Mouse (Mus musculus): ENCODE data around the gene Fbxo47. TPM values are rescaled to one million over a fixed set of nuclear protein-coding genes. Genes with fewer than 3 reads are reported as not detected.

Fbxo47 gene
- polyA plus RNA-seq, 1 experiment from 2014 or later, result 0.45 TPM

- no peaks in the 10 kb centered on the region for H3K27me3 ChIP-seq (ENCODE audit: insufficient read depth, low read length)
- peaks cover 99% of the 10 kb centered on the region for H3K4me1 ChIP-seq (ENCODE audit: insufficient read depth, low read length)
- ATAC-seq (ENCODE audit: low FRiP score, low TSS enrichment), result peak; percentile 46
- peak overlapping the region; percentile 90 for H3K27ac ChIP-seq (ENCODE audit: low read length)
- peak overlapping the region; percentile 41 for H3K9ac ChIP-seq (replicated peaks; ENCODE audit: low read length)
- H3K36me3 ChIP-seq (ENCODE audit: insufficient read depth, low read length), result peaks cover 34% of the 10 kb centered on the region
- peak overlapping the region; percentile 35 for H3K4me2 ChIP-seq (replicated peaks; ENCODE audit: low read depth, low read length)
- WGBS, result 44% methylated on average over 11 of the region's 13 CpGs
- H3K9me3 ChIP-seq (ENCODE audit: low read length), result no peaks in the 10 kb centered on the region
- H3K4me3 ChIP-seq (ENCODE audit: low read length), result 0 out of 2 replicates have a peak overlapping the region, but pooled peaks have one; percentile 2
Measured at GRCm38 (mm10) chr11:97811569-97812362, 72.2 kb downstream of the Fbxo47 start.

- Histone ChIP-seq H3K4me2 (replicated peaks; ENCODE audit: low read depth, low read length) (peak overlapping the region; percentile 30; the same call in 1 of the 2 replicates), H3K27ac (ENCODE audit: low read length) (peak overlapping the region; percentile 82), H3K9me3 (ENCODE audit: low read length) (no peaks in the 10 kb centered on the region), H3K4me1 (ENCODE audit: insufficient read depth, low read length) (peaks cover 100% of the 10 kb centered on the region), H3K9ac (replicated peaks; ENCODE audit: low read length) (no peak overlapping the region; the same call in 1 of the 2 replicates), H3K4me3 (ENCODE audit: low read length) (no peak overlapping the region), H3K36me3 (ENCODE audit: insufficient read depth, low read length) (peaks cover 28% of the 10 kb centered on the region; the same call in 1 of the 2 replicates), H3K27me3 (ENCODE audit: insufficient read depth, low read length) (no peaks in the 10 kb centered on the region)
- WGBS, result 55% methylated on average over 3 of the region's 3 CpGs
- no peak for ATAC-seq (ENCODE audit: low FRiP score, low TSS enrichment)
Measured at GRCm38 (mm10) chr11:97810970-97811369, 73.0 kb downstream of the Fbxo47 start.

- Histone ChIP-seq H3K4me1 (ENCODE audit: insufficient read depth, low read length) (peaks cover 100% of the 10 kb centered on the region), H3K9me3 (ENCODE audit: low read length) (no peaks in the 10 kb centered on the region), H3K36me3 (ENCODE audit: insufficient read depth, low read length) (0 out of 2 replicates have a peak, but pooled peaks cover 22% of the 10 kb centered on the region), H3K4me2 (replicated peaks; ENCODE audit: low read depth, low read length) (no peak overlapping the region), H3K27ac (ENCODE audit: low read length) (peak overlapping the region; percentile 82), H3K27me3 (ENCODE audit: insufficient read depth, low read length) (no peaks in the 10 kb centered on the region), H3K4me3 (ENCODE audit: low read length) (no peak overlapping the region), H3K9ac (replicated peaks; ENCODE audit: low read length) (no peak overlapping the region; the same call in 1 of the 2 replicates)
- no peak for ATAC-seq (ENCODE audit: low FRiP score, low TSS enrichment)
- 74% methylated on average over 7 of the region's 7 CpGs for WGBS
Measured at GRCm38 (mm10) chr11:97810356-97810755, 73.6 kb downstream of the Fbxo47 start.

GRCm38 (mm10) chr11:97809235-97810121 lies 74.5 kb downstream of the Fbxo47 start:
- Histone ChIP-seq H3K4me1 (ENCODE audit: insufficient read depth, low read length) (peaks cover 100% of the 10 kb centered on the region), H3K4me2 (replicated peaks; ENCODE audit: low read depth, low read length) (peak overlapping the region; percentile 23; the same call in 1 of the 2 replicates), H3K36me3 (ENCODE audit: insufficient read depth, low read length) (0 out of 2 replicates have a peak, but pooled peaks cover 18% of the 10 kb centered on the region), H3K4me3 (ENCODE audit: low read length) (no peak overlapping the region), H3K27me3 (ENCODE audit: insufficient read depth, low read length) (no peaks in the 10 kb centered on the region), H3K27ac (ENCODE audit: low read length) (peak overlapping the region; percentile 82), H3K9me3 (ENCODE audit: low read length) (no peaks in the 10 kb centered on the region), H3K9ac (replicated peaks; ENCODE audit: low read length) (peak overlapping the region; percentile 46; the same call in 1 of the 2 replicates)
- no peak for ATAC-seq (ENCODE audit: low FRiP score, low TSS enrichment)
- WGBS, result 63% methylated on average over 7 of the region's 7 CpGs

- peak overlapping the region; percentile 46; the same call in 1 of the 2 replicates for H3K9ac ChIP-seq (replicated peaks; ENCODE audit: low read length)
- no peak overlapping the region for H3K4me3 ChIP-seq (ENCODE audit: low read length)
- H3K4me2 ChIP-seq (replicated peaks; ENCODE audit: low read depth, low read length), result peak overlapping the region; percentile 23; the same call in 1 of the 2 replicates
- 44% methylated on average over 5 of the region's 5 CpGs for WGBS
- H3K27me3 ChIP-seq (ENCODE audit: insufficient read depth, low read length), result no peaks in the 10 kb centered on the region
- peaks cover 100% of the 10 kb centered on the region for H3K4me1 ChIP-seq (ENCODE audit: insufficient read depth, low read length)
- 0 out of 2 replicates have a peak, but pooled peaks cover 18% of the 10 kb centered on the region for H3K36me3 ChIP-seq (ENCODE audit: insufficient read depth, low read length)
- H3K27ac ChIP-seq (ENCODE audit: low read length), result peak overlapping the region; percentile 82
- 0 out of 2 replicates have a peak, but pooled peaks have one; percentile 16 for ATAC-seq (ENCODE audit: low FRiP score, low TSS enrichment)
- H3K9me3 ChIP-seq (ENCODE audit: low read length), result no peaks in the 10 kb centered on the region
Measured at GRCm38 (mm10) chr11:97808621-97809234, 75.2 kb downstream of the Fbxo47 start.

GRCm38 (mm10) chr11:97808093-97808492 lies 75.9 kb downstream of the Fbxo47 start:
- Histone ChIP-seq H3K27me3 (ENCODE audit: insufficient read depth, low read length) (no peaks in the 10 kb centered on the region), H3K4me3 (ENCODE audit: low read length) (no peak overlapping the region), H3K36me3 (ENCODE audit: insufficient read depth, low read length) (0 out of 2 replicates have a peak, but pooled peaks cover 18% of the 10 kb centered on the region), H3K4me1 (ENCODE audit: insufficient read depth, low read length) (peaks cover 100% of the 10 kb centered on the region), H3K4me2 (replicated peaks; ENCODE audit: low read depth, low read length) (peak overlapping the region; percentile 8), H3K9ac (replicated peaks; ENCODE audit: low read length) (no peak overlapping the region), H3K27ac (ENCODE audit: low read length) (peak overlapping the region; percentile 82), H3K9me3 (ENCODE audit: low read length) (no peaks in the 10 kb centered on the region)
- WGBS, result 57% methylated on average over 2 of the region's 2 CpGs
- no peak for ATAC-seq (ENCODE audit: low FRiP score, low TSS enrichment)

GRCm38 (mm10) chr11:97807626-97808025 lies 76.3 kb downstream of the Fbxo47 start:
- Histone ChIP-seq H3K36me3 (ENCODE audit: insufficient read depth, low read length) (0 out of 2 replicates have a peak, but pooled peaks cover 18% of the 10 kb centered on the region), H3K4me3 (ENCODE audit: low read length) (no peak overlapping the region), H3K27me3 (ENCODE audit: insufficient read depth, low read length) (no peaks in the 10 kb centered on the region), H3K4me1 (ENCODE audit: insufficient read depth, low read length) (peaks cover 99% of the 10 kb centered on the region), H3K27ac (ENCODE audit: low read length) (peak overlapping the region; percentile 82), H3K9ac (replicated peaks; ENCODE audit: low read length) (no peak overlapping the region), H3K9me3 (ENCODE audit: low read length) (no peaks in the 10 kb centered on the region), H3K4me2 (replicated peaks; ENCODE audit: low read depth, low read length) (peak overlapping the region; percentile 8; the same call in 1 of the 2 replicates)
- no peak for ATAC-seq (ENCODE audit: low FRiP score, low TSS enrichment)
- WGBS, result 40% methylated on average over 6 of the region's 6 CpGs

GRCm38 (mm10) chr11:97806613-97806964 lies 77.4 kb downstream of the Fbxo47 start:
- 56% methylated on average over 7 of the region's 7 CpGs for WGBS
- Histone ChIP-seq H3K4me3 (ENCODE audit: low read length) (no peak overlapping the region), H3K9ac (replicated peaks; ENCODE audit: low read length) (no peak overlapping the region), H3K27me3 (ENCODE audit: insufficient read depth, low read length) (no peaks in the 10 kb centered on the region), H3K27ac (ENCODE audit: low read length) (peak overlapping the region; percentile 69; the same call in 1 of the 2 replicates), H3K4me2 (replicated peaks; ENCODE audit: low read depth, low read length) (peak overlapping the region; percentile 38; the same call in 1 of the 2 replicates), H3K4me1 (ENCODE audit: insufficient read depth, low read length) (peaks cover 99% of the 10 kb centered on the region), H3K9me3 (ENCODE audit: low read length) (no peaks in the 10 kb centered on the region), H3K36me3 (ENCODE audit: insufficient read depth, low read length) (0 out of 2 replicates have a peak, but pooled peaks cover 18% of the 10 kb centered on the region)
- no peak for ATAC-seq (ENCODE audit: low FRiP score, low TSS enrichment)
